8 mouse cellular contexts compared by ENCODE assay signal in the genomic region with DNA sequence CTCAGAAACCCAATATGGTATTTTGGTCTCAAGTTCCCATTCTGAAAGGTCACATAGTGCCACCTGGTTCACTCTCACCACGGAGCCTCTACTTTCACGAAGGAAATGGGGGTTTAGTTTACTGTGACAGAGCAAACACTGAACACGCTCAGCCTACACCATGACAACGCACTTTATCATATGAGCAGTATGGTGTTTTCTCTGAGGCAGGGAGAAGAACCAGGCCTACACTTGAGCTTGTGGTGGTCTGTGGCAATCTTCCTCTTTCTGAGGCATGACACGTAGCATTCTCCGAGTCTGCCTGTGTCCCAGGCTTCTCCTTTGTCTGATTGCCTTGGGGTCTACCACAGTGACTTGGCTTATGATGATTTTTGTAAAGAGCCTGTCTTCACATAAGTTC. TPM values are rescaled to one million over a fixed set of nuclear protein-coding genes. Genes with fewer than 3 reads are reported as not detected.
DNase-seq lines count a peak whose midpoint lies in the region; ATAC-seq lines count a peak whose summit lies in the region.
"Had no signal": no experiment of that assay in that cellular context is flagged by ENCODE, and none has a peak within 500 bp of the region (broad histone marks: within the 10 kb centered on the region; RNA-seq: fewer than 3 reads in every experiment).

No protein-coding gene starts in this region.

- DNase-seq in B cell, adult 2 months, result peak; percentile 10 to 20
- DNase-seq in natural killer cell, adult 2 months (ENCODE audit: low spot score in 2 of 2), result peak; percentile 32 to 40
- DNase-seq in cerebellum, postnatal 25 days, result no peak
- DNase-seq in ovary, adult 18-20 months (ENCODE audit: low spot score), result no peak
- DNase-seq in lung, postnatal 14 days, result no peak

- peak; percentile 88 for ATAC-seq in CD4-positive, CD25-positive, alpha-beta regulatory T cell, adult 4 months
- peak; percentile 76 for ATAC-seq in granulocyte monocyte progenitor cell, adult 5-6 weeks (replicated peaks; ENCODE audit: poor library complexity, severe bottlenecking)
- ATAC-seq: intestine, embryonic 16.5 days had no signal

RNA-seq across cellular contexts. Expression of gene Rcbtb2, which starts 53.0 kb away (rescaled TPM):
- 10 to 100 TPM; 55.6 to 61.4 TPM for polyA plus RNA-seq in CD4-positive, CD25-positive, alpha-beta regulatory T cell, adult 4 months (2017; shearing (Covaris generic))
- 33.5 and 57.3 TPM in 2 replicates for total RNA-seq in granulocyte monocyte progenitor cell, adult 5-6 weeks (2014; fragmentation: Nextera tagmentation)
- 28.0 and 35.6 TPM in 2 replicates for total RNA-seq in granulocyte monocyte progenitor cell, adult 5-6 weeks (2017)

Comparison
In these comparisons a context has a peak if more than half of its experiments do, and no peak if none do; other contexts are left out.
1. DNase-seq: peak in B cell, adult 2 months (2 of 2) and natural killer cell, adult 2 months (2 of 2); none in cerebellum, postnatal 25 days (0 of 2), ovary, adult 18-20 months (single experiment) and lung, postnatal 14 days (single experiment).